Mouse (Mus musculus) hindbrain, postnatal 0 days (tissue): ENCODE data around the gene Gm17604. TPM values are rescaled to one million over a fixed set of nuclear protein-coding genes. Genes with fewer than 3 reads are reported as not detected.

ENCODE experiments used
- ATAC-seq: fragments of 200-750 bp; cut with Nextera tagmentation; 2 replicates; pipeline ENCODE4 v1.8.0; 2017; ENCODE audit warnings: mild to moderate bottlenecking, moderate TSS enrichment, moderate library complexity
- DNase-seq: peaks from one replicate; pipeline ENCODE4 v3.0.0-alpha.2; 2015; ENCODE audit warnings: low spot score
- H3K27ac ChIP-seq: fragments of 300-500 bp; sonication (generic); 2 replicates; pipeline ENCODE4 v1.5.1; 2014; ENCODE audit warnings: mild to moderate bottlenecking
- H3K27me3 ChIP-seq: fragments of 300-500 bp; sonication (generic); 2 replicates; pipeline ENCODE4 v1.6.1; 2014; ENCODE audit warnings: low read length, mixed read lengths; ENCODE audit not compliant: insufficient read depth
- H3K36me3 ChIP-seq: fragments of 300-500 bp; sonication (generic); 2 replicates; pipeline ENCODE4 v1.6.1; 2014; ENCODE audit warnings: low read length, mixed read lengths; ENCODE audit not compliant: insufficient read depth
- H3K4me1 ChIP-seq: fragments of 300-500 bp; sonication (generic); 2 replicates; pipeline ENCODE4 v1.6.1; 2014; ENCODE audit warnings: antibody characterized with exemption, low read length, mixed read lengths; ENCODE audit not compliant: insufficient read depth
- H3K4me2 ChIP-seq: fragments of 300-500 bp; sonication (generic); 2 replicates; pipeline ENCODE4 v1.6.1; 2014; ENCODE audit warnings: low read depth, mild to moderate bottlenecking, low read length, moderate library complexity, mixed read lengths
- H3K4me3 ChIP-seq: fragments of 300-500 bp; sonication (generic); 2 replicates; pipeline ENCODE4 v1.5.1; 2014; ENCODE audit warnings: low read length
- H3K9ac ChIP-seq: fragments of 300-500 bp; sonication (generic); replicated peaks from 2 replicates; pipeline ENCODE4 v1.6.1; 2014; ENCODE audit warnings: mild to moderate bottlenecking, low read length, moderate library complexity, mixed read lengths
- H3K9me3 ChIP-seq: fragments of 300-500 bp; sonication (generic); 2 replicates; pipeline ENCODE4 v1.6.1; 2016; ENCODE audit warnings: low read length, mixed read lengths
- CTCF ChIP-seq: IDR thresholded peaks from 2 replicates; pipeline ENCODE4 v1.5.1; 2016; ENCODE audit warnings: antibody characterized with exemption, control low read depth, low read depth
- WGBS: fragments of 180-500 bp; shearing (Covaris S2); extraction: QIAGEN DNeasy Blood & Tissue Kit; methylation state at CpG from one replicate; pipeline ENCODE4 v1.1.7; 2014; 5-methylcytosine and 5-hydroxymethylcytosine counted together
- polyA plus RNA-seq: library from polyadenylated mRNA; unstranded; fragments of >200 nt; fragmentation: Nextera tagmentation; extraction: Ambion mirVana; gene quantifications from 2 replicates; pipeline ENCODE4 v1.2.1, GENCODE M21; 2015
- total RNA-seq: library from RNA; depleted of rRNA; stranded (reverse); fragments of >200 nt; gene quantifications from 2 replicates; pipeline ENCODE4 v1.2.3, GENCODE M21; 2014; rRNA removed

The Gm17604 gene
- not detected in 2 replicates for total RNA-seq
- not detected in 2 replicates for polyA plus RNA-seq

DNA sequence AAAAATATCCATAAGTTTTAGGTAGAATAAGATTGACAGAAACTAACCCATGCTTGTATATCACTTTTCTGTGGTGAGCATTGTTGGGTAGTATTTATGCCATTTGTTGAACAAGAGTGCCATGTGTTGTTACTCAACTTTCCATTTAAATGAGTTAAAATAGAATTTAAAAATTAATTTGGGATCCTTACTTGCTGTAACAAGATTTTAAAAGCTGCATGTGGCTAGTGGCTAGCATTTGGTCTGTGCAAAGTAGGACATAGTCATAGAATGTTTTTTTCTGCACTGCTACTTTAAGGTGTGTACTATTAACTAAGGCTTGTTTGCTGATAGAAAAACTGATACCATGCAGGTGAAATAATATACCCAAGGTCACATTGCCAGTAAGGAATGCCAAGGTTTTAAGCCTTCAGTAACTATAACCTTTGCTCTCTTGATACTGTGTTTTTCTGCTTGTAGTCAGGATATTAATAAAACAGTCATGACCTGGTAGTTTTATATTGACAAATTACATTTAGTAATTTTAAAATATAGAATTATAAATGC, at the start of gene Gm17604:
Gene Gm17604, minus strand, starts transcription at position 51 of the 546 bp plus-strand sequence.
- ATAC-seq, result no peak
- no peak for DNase-seq
- no peaks in the 10 kb centered on the region for H3K36me3 ChIP-seq
- H3K27ac ChIP-seq, result no peak within 1 kb of the TSS
- H3K27me3 ChIP-seq, result no peaks in the 10 kb centered on the region
- no peak for TF ChIP-seq CTCF
- H3K9ac ChIP-seq, result no peak within 1 kb of the TSS
- H3K4me3 ChIP-seq, result no peak within 1 kb of the TSS
- H3K4me2 ChIP-seq, result no peak within 1 kb of the TSS
- H3K9me3 ChIP-seq, result no peaks in the 10 kb centered on the region
- no peaks in the 10 kb centered on the region for H3K4me1 ChIP-seq

GRCm38 (mm10) chrX:165049929-165050328, 45.3 kb upstream of the Gm17604 start:
- H3K9ac ChIP-seq, result no peak overlapping the region
- no peak overlapping the region for H3K4me2 ChIP-seq
- WGBS, result 88% methylated on average over 1 of the region's 1 CpGs
- H3K36me3 ChIP-seq, result no peaks in the 10 kb centered on the region
- H3K9me3 ChIP-seq, result no peaks in the 10 kb centered on the region
- DNase-seq (no peak), ATAC-seq (no peak)
- H3K4me3 ChIP-seq, result no peak overlapping the region
- H3K4me1 ChIP-seq, result no peaks in the 10 kb centered on the region
- no peaks in the 10 kb centered on the region for H3K27me3 ChIP-seq
- no peak overlapping the region for H3K27ac ChIP-seq
- no peak for TF ChIP-seq CTCF

GRCm38 (mm10) chrX:165003141-165003540, 1.5 kb downstream of the Gm17604 start:
- TF ChIP-seq CTCF, result no peak
- WGBS, result 37% methylated on average over 4 of the region's 4 CpGs
- H3K4me1 ChIP-seq, result no peaks in the 10 kb centered on the region
- no peak for ATAC-seq
- no peak for DNase-seq
- no peak overlapping the region for H3K4me2 ChIP-seq
- H3K36me3 ChIP-seq, result no peaks in the 10 kb centered on the region
- no peaks in the 10 kb centered on the region for H3K27me3 ChIP-seq
- H3K9me3 ChIP-seq, result no peaks in the 10 kb centered on the region
- H3K4me3 ChIP-seq, result no peak overlapping the region
- H3K27ac ChIP-seq, result no peak overlapping the region
- H3K9ac ChIP-seq, result no peak overlapping the region

GRCm38 (mm10) chrX:164980193-164980775, 24.3 kb downstream of the Gm17604 start, which contains the start of the genes Mospd2 and Fancb:
Gene Mospd2, minus strand, starts transcription at chrX:164980375.
Gene Fancb, plus strand, starts transcription at chrX:164980592.
- Histone ChIP-seq H3K4me3 (peak within 1 kb of the TSS; percentile 53), H3K4me1 (no peaks in the 10 kb centered on the region), H3K36me3 (no peaks in the 10 kb centered on the region), H3K9ac (peak within 1 kb of the TSS; percentile 35), H3K27ac (peak within 1 kb of the TSS; percentile 60; the same call in 1 of the 2 replicates), H3K9me3 (no peaks in the 10 kb centered on the region), H3K27me3 (no peaks in the 10 kb centered on the region), H3K4me2 (peak within 1 kb of the TSS; percentile 57)
- 17% methylated on average over 26 of the region's 26 CpGs for WGBS
- TF ChIP-seq CTCF, result no peak
- peak; percentile 100 for ATAC-seq
- DNase-seq, result peak; percentile 89

GRCm38 (mm10) chrX:164978866-164979265, 25.8 kb downstream of the Gm17604 start:
- 92% methylated on average over 2 of the region's 2 CpGs for WGBS
- Histone ChIP-seq H3K9ac (no peak overlapping the region), H3K9me3 (no peaks in the 10 kb centered on the region), H3K27me3 (no peaks in the 10 kb centered on the region), H3K4me3 (peak overlapping the region; percentile 53; the same call in 1 of the 2 replicates), H3K4me2 (peak overlapping the region; percentile 57), H3K4me1 (no peaks in the 10 kb centered on the region), H3K27ac (no peak overlapping the region), H3K36me3 (no peaks in the 10 kb centered on the region)
- ATAC-seq (no peak), DNase-seq (no peak)
- TF ChIP-seq CTCF, result no peak

DNA sequence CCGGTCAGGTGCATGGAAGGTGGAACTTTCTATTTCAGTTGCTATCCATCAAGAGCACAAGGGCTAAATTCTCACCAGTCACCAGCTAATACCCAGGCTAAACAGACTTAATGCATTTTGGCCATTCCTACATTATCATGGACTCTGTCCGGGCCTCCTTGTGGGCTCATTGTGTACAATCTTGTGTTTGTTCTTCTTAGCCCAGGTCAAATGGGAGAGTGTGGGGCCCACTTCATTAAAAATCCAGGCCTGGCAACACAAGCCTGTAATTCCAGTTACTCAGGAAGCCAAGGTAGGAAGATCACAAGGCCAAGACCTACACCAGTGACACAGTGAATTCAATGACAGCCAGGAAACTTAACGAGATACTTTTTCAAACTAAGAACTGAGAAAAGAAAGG, 33.4 kb downstream of the Gm17604 start:
- WGBS, result 84% methylated on average over 3 of the region's 3 CpGs
- H3K9ac ChIP-seq, result no peak overlapping the region
- no peak overlapping the region for H3K4me3 ChIP-seq
- no peaks in the 10 kb centered on the region for H3K9me3 ChIP-seq
- H3K27ac ChIP-seq, result no peak overlapping the region
- H3K4me1 ChIP-seq, result no peaks in the 10 kb centered on the region
- TF ChIP-seq CTCF, result no peak
- no peak for DNase-seq
- no peaks in the 10 kb centered on the region for H3K36me3 ChIP-seq
- ATAC-seq, result no peak
- H3K4me2 ChIP-seq, result no peak overlapping the region
- no peaks in the 10 kb centered on the region for H3K27me3 ChIP-seq
